Mouse (Mus musculus) MEL (cell line): Measurements from ENCODE around the gene Ptpra. TPM values are rescaled to one million over a fixed set of nuclear protein-coding genes. Genes with fewer than 3 reads are reported as not detected.
"Not testable (repeated sequence)": the region's sequence is repeated elsewhere in the genome, so short reads cannot be mapped to it uniquely, and the experiment has no call there.

Experiments used
- DNase-seq: peaks from one replicate; pipeline ENCODE4 v3.0.0; 2011; ENCODE audit warnings: low read depth, low spot score
- H3K27ac ChIP-seq: 2 replicates; pipeline ENCODE4 v1.5.1; 2012; ENCODE audit warnings: low read depth, mild to moderate bottlenecking, control low read depth, low read length, moderate library complexity; ENCODE audit not compliant: control insufficient read depth
- H3K27me3 ChIP-seq, 2 experiments: fragments of 150-350 bp in 1 of 2; sonication (generic) in 1 of 2; 2 replicates each; pipeline ENCODE4 v1.6.1; 2012; ENCODE audit warnings: low read length in 2 of 2, mild to moderate bottlenecking in 2 of 2, improper control_type of control experiment in 1 of 2, moderate library complexity in 1 of 2; ENCODE audit not compliant: insufficient read depth in 2 of 2, control insufficient read depth in 1 of 2
- H3K36me3 ChIP-seq, 2 experiments: 2 replicates each; pipeline ENCODE4 v1.6.1; 2012 to 2014; ENCODE audit warnings: low read length in 2 of 2, improper control_type of control experiment in 1 of 2, inconsistent platforms in 1 of 2, mild to moderate bottlenecking in 1 of 2; ENCODE audit not compliant: insufficient read depth in 2 of 2, control insufficient read depth in 1 of 2
- H3K4me1 ChIP-seq, 2 experiments: fragments of 150-350 bp in 1 of 2; sonication (generic) in 1 of 2; 2 replicates each; pipeline ENCODE4 v1.6.1; 2012; ENCODE audit warnings: low read length in 2 of 2, improper control_type of control experiment in 1 of 2, mild to moderate bottlenecking in 1 of 2; ENCODE audit not compliant: insufficient read depth in 2 of 2, control insufficient read depth in 1 of 2
- H3K4me3 ChIP-seq, 2 experiments: fragments of 150-350 bp in 1 of 2; sonication (generic) in 1 of 2; 2 replicates each; pipeline ENCODE4 v1.5.1; 2012; ENCODE audit warnings: low read depth in 2 of 2, low read length in 2 of 2, mild to moderate bottlenecking in 2 of 2, moderate library complexity in 2 of 2, control low read depth in 1 of 2, improper control_type of control experiment in 1 of 2; ENCODE audit not compliant: control insufficient read depth in 1 of 2, insufficient read depth in 1 of 2
- H3K79me2 ChIP-seq: 2 replicates; pipeline ENCODE4 v1.6.1; 2012; ENCODE audit warnings: mild to moderate bottlenecking, low read length, moderate library complexity; ENCODE audit not compliant: control insufficient read depth, poor library complexity, insufficient read depth
- H3K9ac ChIP-seq: 2 replicates; pipeline ENCODE4 v1.6.1; 2012; ENCODE audit warnings: low read depth, mild to moderate bottlenecking, control low read depth, low read length, moderate library complexity; ENCODE audit not compliant: control insufficient read depth, poor library complexity, severe bottlenecking
- H3K9me3 ChIP-seq: fragments of 150-350 bp; sonication (generic); replicated peaks from 2 replicates; pipeline ENCODE4 v1.6.1; 2012; ENCODE audit warnings: mild to moderate bottlenecking, low read length, improper control_type of control experiment, moderate library complexity; ENCODE audit not compliant: insufficient read depth
- CHD1 ChIP-seq: IDR thresholded peaks from 2 replicates; pipeline ENCODE4 v1.6.1; 2012; ENCODE audit warnings: low read depth, mild to moderate bottlenecking, inconsistent platforms, low read length, improper control_type of control experiment
- CTCF ChIP-seq, 3 experiments: IDR thresholded peaks in 2 of 3; conservative IDR thresholded peaks in 1 of 3; 2 replicates each; pipeline ENCODE4 v1.5.1; 2011 to 2012; ENCODE audit warnings: low read length in 3 of 3, low read depth in 2 of 3, mild to moderate bottlenecking in 2 of 3, improper control_type of control experiment in 1 of 3, inconsistent platforms in 1 of 3, mixed read lengths in 1 of 3, moderate library complexity in 1 of 3; ENCODE audit not compliant: control insufficient read depth in 1 of 3, insufficient read depth in 1 of 3, poor library complexity in 1 of 3, severe bottlenecking in 1 of 3
- GABPA ChIP-seq: IDR thresholded peaks from 2 replicates; pipeline ENCODE4 v1.6.1; 2012; ENCODE audit warnings: low read depth, mild to moderate bottlenecking, inconsistent platforms, low read length, improper control_type of control experiment, moderate library complexity
- GATA1 ChIP-seq: IDR thresholded peaks from 2 replicates; pipeline ENCODE4 v1.6.1; 2011; ENCODE audit warnings: low read depth, low read length, improper control_type of control experiment
- HCFC1 ChIP-seq: IDR thresholded peaks from 2 replicates; pipeline ENCODE4 v1.6.1; 2012; ENCODE audit warnings: low read depth, mild to moderate bottlenecking, inconsistent platforms, low read length, improper control_type of control experiment, moderate library complexity
- JUND ChIP-seq: IDR thresholded peaks from 2 replicates; pipeline ENCODE4 v1.6.1; 2011; ENCODE audit warnings: low read depth, mild to moderate bottlenecking, improper control_type of control experiment, low read length
- KAT2A ChIP-seq: conservative IDR thresholded peaks from 2 replicates; pipeline ENCODE4 v1.6.1; 2012; ENCODE audit warnings: low read depth, low read length, improper control_type of control experiment, inconsistent platforms
- MXI1 ChIP-seq: IDR thresholded peaks from 2 replicates; pipeline ENCODE4 v1.6.1; 2011; ENCODE audit warnings: mild to moderate bottlenecking, low read depth, low read length, improper control_type of control experiment
- MYB ChIP-seq: IDR thresholded peaks from 2 replicates; pipeline ENCODE4 v1.6.1; 2011; ENCODE audit warnings: mild to moderate bottlenecking, low read depth, low read length, improper control_type of control experiment
- POLR2AphosphoS2 ChIP-seq: IDR thresholded peaks from 2 replicates; pipeline ENCODE4 v1.6.1; 2011; ENCODE audit warnings: low read length, improper control_type of control experiment
- RCOR1 ChIP-seq: IDR thresholded peaks from 2 replicates; pipeline ENCODE4 v1.6.1; 2012; ENCODE audit warnings: low read depth, mild to moderate bottlenecking, inconsistent platforms, low read length, improper control_type of control experiment
- SIN3A ChIP-seq: IDR thresholded peaks from 2 replicates; pipeline ENCODE4 v1.6.1; 2012; ENCODE audit warnings: low read length, improper control_type of control experiment, inconsistent platforms
- TBP ChIP-seq: IDR thresholded peaks from 2 replicates; pipeline ENCODE4 v1.8.0; 2011; ENCODE audit warnings: low read depth, low read length, improper control_type of control experiment
- TCF12 ChIP-seq: IDR thresholded peaks from 2 replicates; pipeline ENCODE4 v1.6.1; 2014; ENCODE audit warnings: low read depth, mild to moderate bottlenecking, inconsistent platforms, low read length, improper control_type of control experiment, moderate library complexity
- USF2 ChIP-seq, 2 experiments: IDR thresholded peaks; 2 replicates each; pipeline ENCODE4 v1.6.1; 2011 to 2012; ENCODE audit warnings: improper control_type of control experiment in 2 of 2, low read length in 2 of 2, borderline replicate concordance in 1 of 2, inconsistent platforms in 1 of 2, low read depth in 1 of 2, mild to moderate bottlenecking in 1 of 2; ENCODE audit not compliant: insufficient read depth in 1 of 2
- ZMIZ1 ChIP-seq: IDR thresholded peaks from 2 replicates; pipeline ENCODE4 v1.6.1; 2012; ENCODE audit warnings: low read depth, mild to moderate bottlenecking, inconsistent platforms, low read length, improper control_type of control experiment, moderate library complexity
- polyA plus RNA-seq, 2 experiments: library from polyadenylated mRNA; stranded (reverse) in 1 of 2; unstranded in 1 of 2; fragments of >175 nt in 1 of 2; fragments of >200 nt in 1 of 2; gene quantifications; 2 replicates each; pipeline versions ENCODE4 v1.2.1 to v1.2.4; 2012; ENCODE audit warnings: low replicate concordance in 2 of 2, low read depth in 1 of 2; ENCODE audit not compliant: insufficient read length in 2 of 2, insufficient read depth in 1 of 2, missing spikeins in 1 of 2
- total RNA-seq: library from RNA; depleted of rRNA; stranded (reverse); fragments of 300-350 nt; gene quantifications from 2 replicates; pipeline ENCODE4 v1.2.3, GENCODE M21; 2012

The Ptpra gene
- total and polyA plus RNA-seq, 3 experiments = 28.1 to 68.3 TPM; not detected in 1

DNA sequence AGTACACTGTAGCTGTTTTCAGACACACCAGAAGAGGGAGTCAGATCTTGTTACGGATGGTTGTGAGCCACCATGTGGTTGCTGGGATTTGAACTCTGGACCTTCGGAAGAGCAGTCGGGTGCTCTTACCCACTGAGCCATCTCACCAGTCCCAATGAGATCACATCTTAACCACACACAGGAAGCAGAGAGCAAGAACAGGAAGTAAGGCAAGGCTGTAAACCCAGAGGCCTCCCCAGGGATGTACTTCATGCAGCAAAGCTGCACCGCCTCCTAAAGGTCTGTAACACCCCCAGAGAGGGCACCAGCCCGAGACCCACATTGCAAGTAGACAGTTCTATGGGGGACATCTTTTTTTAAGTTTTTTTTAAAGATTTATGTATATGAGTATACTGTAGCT is 61.5 kb downstream of the Ptpra start:
- not testable (repeated sequence) for H3K4me1 ChIP-seq, H3K4me3 ChIP-seq, H3K9ac ChIP-seq, H3K27ac ChIP-seq, H3K36me3 ChIP-seq, H3K27me3 ChIP-seq, H3K9me3 ChIP-seq, H3K79me2 ChIP-seq
- peak; percentile 65 for TF ChIP-seq TBP
- DNase-seq = peak; percentile 40

DNA sequence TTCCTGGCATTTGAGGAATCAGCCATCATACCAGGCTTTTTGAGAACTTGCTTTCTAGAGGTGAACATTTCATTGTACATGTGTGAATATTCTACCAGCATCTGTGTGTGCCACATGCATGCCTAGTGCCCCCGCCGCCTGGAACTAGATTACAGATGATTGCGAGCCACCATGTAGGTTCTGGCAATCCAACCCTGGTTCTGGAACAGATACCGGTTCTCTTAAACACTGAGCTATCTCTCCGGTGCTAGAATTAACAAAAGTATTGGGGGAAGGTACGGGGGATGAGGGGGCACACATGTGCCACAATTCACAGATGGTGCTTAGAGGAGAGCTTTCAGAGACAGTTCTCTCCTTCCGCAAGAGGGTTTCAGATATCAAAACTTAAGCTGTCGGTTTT is 63.8 kb downstream of the Ptpra start:
- Histone ChIP-seq H3K27ac (no peak overlapping the region), H3K9ac (no peak overlapping the region), H3K79me2 (no peaks in the 10 kb centered on the region), H3K4me3 (no peak overlapping the region), H3K27me3 (no peaks in the 10 kb centered on the region), H3K36me3 (peaks cover 0 to 1% of the 10 kb centered on the region in 2 experiments; a peak in 1 of 4 replicates), H3K9me3 (no peaks in the 10 kb centered on the region), H3K4me1 (no peaks in the 10 kb centered on the region)
- DNase-seq = no peak
- TF ChIP-seq CHD1 (no peak), JUND (no peak), GATA1 (no peak), POLR2AphosphoS2 (no peak), GABPA (no peak), USF2 (IDR thresholded peaks at IDR 0.05; ENCODE audit: borderline replicate concordance in 1 of 2, insufficient read depth in 1 of 2, low read depth in 1 of 2, low read length in 2 of 2) (no peak), ZMIZ1 (no peak)

DNA sequence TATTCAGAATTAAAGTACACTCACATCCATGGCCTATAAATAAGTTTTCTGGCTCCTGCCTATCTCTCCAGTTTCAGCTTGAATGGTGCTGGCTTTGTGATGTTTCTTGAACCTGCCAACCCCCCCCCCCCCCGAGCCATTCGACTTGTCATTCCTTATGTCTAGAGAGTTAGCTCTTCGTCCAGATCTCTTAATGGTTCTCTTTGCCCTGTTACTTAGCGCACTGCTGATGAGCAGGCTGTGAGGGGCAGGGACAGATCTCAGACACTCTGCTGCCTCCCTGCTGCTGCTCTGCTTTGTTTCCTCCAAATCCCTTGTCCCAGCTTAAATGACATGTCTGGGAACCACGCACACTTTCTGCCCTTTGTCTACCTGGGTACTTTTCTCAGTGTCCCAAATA is 65.7 kb downstream of the Ptpra start:
- Histone ChIP-seq H3K4me3 (no peak overlapping the region), H3K9ac (no peak overlapping the region), H3K36me3 (0 out of 4 replicates have a peak, but pooled peaks cover 0 to 1% of the 10 kb centered on the region in 2 experiments), H3K79me2 (no peaks in the 10 kb centered on the region), H3K27me3 (no peaks in the 10 kb centered on the region), H3K9me3 (no peaks in the 10 kb centered on the region), H3K4me1 (no peaks in the 10 kb centered on the region), H3K27ac (no peak overlapping the region)
- TF ChIP-seq HCFC1 (no peak), TBP (no peak), KAT2A (no peak), MYB (no peak), MXI1 (no peak), TCF12 (no peak), CTCF (IDR thresholded peaks at IDR 0.05 in 2 of 3, conservative IDR thresholded peaks at IDR 0.05 in 1 of 3; ENCODE audit: control insufficient read depth in 1 of 3, insufficient read depth in 1 of 3, low read depth in 2 of 3, low read length in 3 of 3, poor library complexity in 1 of 3, severe bottlenecking in 1 of 3) (no peak), SIN3A (no peak), RCOR1 (no peak)
- no peak for DNase-seq
